Mouse (Mus musculus): ENCODE data around the gene Shisa7.
"Not testable (repeated sequence)": the region's sequence is repeated elsewhere in the genome, so short reads cannot be mapped to it uniquely, and the experiment has no call there.

Shisa7 gene

DNA sequence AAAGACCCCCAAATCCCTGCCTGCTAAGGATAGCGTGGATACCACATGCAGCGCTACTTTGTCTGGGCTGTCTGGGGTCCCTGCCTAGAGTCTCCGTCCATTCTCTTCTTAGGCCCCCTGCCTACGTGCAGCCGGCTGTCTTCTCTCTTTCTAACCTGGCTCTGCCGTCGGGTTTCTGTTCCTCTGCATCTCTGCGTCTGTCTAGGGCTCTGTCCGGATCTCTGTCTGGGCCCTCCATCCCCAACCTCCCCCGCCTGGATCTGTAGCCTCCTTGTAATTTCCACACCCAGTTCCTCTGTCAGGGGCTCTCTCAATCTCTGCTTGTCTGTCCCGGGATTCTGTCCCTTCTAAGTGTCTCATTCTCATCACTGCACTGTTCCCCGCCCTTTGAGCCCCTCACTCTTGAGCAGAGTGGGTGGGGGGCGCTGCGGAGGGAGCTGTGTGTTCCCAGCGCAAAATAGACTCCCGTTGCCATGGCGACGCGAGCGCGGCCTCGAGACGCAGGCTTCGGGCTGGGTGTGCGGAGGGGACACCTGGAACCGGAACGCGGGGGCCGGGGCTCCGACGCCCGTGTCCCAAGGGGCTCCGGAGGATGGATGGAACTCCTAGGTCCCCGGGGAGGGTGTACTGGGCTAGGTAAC, 772 bp downstream of the Shisa7 start:
- DNase-seq = peak; percentile 81

DNA sequence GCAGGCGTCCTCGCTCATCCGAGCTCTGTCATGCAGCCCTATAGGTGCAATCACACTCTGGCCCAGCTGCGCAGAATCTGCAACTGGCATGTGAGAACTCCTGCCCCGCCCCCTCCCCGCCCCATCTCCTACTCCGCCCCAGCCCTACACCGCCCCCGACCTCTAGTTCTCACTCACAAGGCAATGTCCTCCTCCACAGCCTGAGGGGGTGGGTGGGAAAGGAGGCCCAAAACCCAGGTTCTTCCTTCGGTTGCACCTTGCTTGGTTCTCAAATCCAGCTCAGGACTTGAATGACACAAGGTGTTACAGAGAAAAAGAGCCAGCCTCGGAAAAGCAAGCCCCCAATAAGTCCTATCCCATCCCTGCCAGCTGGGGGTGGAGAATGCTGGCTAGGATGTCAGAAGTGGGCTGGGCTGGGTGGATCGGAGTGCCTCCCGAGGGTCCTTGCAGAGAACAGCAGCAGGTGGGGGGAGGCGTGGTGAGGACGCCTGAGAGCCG, 1.8 kb downstream of the Shisa7 start:
- peak; percentile 63 for DNase-seq

- no peak for DNase-seq
These were observed 2.4 kb downstream of the Shisa7 start for GRCm38 (mm10) chr7:4842077-4842476.

DNA sequence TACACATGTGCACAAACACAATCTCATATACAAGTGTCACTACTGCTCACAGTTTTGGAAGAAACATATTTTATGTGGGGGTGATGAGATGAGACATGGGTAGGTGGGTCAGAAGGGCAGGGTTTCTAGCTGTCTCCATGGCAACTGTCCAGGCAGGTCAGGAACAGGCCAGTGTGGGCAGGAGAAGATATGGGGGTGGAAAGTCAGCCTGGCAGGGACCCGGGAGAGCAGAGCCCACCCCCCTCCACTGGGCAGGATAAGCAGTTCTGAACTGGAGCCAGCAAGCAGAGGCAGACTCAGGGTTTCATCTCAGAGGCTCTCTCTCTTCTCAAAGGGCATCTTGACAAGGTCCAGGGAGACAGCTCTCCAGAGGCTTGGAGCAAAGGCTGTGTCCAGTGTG, 6.9 kb downstream of the Shisa7 start:
- DNase-seq = no peak

DNA sequence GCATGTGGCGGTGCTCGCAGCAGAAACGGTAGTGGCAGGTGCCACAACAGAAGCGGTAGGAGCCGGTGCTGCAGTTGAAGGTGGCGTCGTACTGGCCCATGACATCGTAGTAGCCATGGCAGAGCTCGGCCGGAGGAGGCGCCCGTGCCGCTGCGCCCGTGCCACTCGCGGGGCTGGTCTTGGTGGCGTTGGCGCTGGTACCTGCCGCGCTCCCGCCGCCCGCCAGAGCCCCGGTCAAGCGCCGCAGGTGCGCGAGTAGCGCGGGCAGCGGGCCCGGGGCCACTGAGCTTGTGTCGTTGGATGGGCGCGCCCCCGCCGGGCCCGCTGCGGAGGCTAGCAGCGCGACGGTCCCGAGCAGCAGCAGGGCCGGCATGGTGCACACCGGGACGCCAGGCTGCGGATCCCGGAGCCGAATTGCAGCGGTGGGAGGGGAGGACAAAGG, 8.1 kb downstream of the Shisa7 start:
- peak; percentile 76 for DNase-seq

- DNase-seq = peak; percentile 13
These were observed 8.7 kb downstream of the Shisa7 start for GRCm38 (mm10) chr7:4835631-4836327.

- peak; percentile 32 for DNase-seq
These were observed 14.0 kb downstream of the Shisa7 start for GRCm38 (mm10) chr7:4830476-4830875.

- no peak for DNase-seq
These were observed 19.1 kb downstream of the Shisa7 start for GRCm38 (mm10) chr7:4825365-4825764.

DNA sequence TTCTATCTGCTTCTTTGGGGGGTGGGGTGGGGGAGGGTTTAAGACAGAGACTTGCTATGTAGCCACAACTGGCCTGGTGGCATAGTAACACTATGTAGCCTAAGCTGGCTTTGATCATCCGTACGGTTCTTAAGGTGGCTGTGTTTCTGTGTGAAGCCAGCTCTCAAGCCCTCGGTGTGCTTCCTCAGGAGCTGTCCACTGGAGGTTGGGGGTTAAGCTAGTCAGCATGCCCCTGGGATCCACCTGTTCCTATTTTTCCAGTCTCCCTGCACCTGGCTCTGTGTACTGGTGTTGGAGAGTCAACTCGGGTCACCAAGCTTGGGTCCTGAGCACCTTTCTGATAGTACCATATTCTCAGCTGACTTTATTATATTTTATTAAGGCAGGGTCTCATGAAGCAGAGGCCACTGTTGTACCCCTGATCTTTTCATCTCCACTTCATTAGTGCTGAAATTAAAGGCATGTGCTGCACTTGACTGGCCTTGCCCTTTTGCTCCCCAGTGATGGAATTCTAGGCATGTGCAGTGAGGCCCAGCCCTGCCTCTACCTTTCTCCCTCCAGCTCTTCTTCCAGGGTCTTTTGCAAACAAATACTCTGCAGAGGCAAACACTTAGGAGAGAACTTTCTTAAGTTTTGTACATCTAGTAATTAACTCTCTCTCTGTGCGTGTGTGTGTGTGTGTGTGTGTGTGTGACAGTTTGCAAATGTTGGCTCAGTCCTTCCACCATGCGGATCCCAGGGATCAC, 22.2 kb downstream of the Shisa7 start:
- DNase-seq = no peak

- no peak for DNase-seq
These were observed 22.8 kb downstream of the Shisa7 start for GRCm38 (mm10) chr7:4821690-4822089.

- DNase-seq = not testable (repeated sequence)
These were observed 23.6 kb downstream of the Shisa7 start for GRCm38 (mm10) chr7:4820925-4821324.

DNA sequence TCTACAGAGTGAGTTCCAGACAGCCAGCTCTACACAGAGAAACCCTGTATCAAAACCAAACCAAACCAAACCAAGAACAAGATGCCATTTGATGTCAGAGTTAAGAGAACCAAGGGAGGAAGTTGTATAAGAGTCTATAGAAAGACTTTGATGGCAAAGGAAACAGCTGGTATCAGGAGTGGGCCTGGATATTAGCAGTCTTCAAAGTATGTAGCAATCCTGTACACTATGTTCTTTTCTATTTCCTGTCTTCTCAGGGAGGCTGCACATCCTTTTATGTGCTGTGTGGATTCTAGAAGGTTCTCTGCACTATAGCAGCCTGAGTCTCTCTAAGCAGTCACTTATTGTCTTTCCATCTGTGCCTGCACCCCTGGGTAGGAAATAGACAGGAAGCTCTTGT, 27.9 kb downstream of the Shisa7 start:
- DNase-seq = no peak

- no peak for DNase-seq
These were observed 31.2 kb downstream of the Shisa7 start for GRCm38 (mm10) chr7:4813105-4813791.

DNA sequence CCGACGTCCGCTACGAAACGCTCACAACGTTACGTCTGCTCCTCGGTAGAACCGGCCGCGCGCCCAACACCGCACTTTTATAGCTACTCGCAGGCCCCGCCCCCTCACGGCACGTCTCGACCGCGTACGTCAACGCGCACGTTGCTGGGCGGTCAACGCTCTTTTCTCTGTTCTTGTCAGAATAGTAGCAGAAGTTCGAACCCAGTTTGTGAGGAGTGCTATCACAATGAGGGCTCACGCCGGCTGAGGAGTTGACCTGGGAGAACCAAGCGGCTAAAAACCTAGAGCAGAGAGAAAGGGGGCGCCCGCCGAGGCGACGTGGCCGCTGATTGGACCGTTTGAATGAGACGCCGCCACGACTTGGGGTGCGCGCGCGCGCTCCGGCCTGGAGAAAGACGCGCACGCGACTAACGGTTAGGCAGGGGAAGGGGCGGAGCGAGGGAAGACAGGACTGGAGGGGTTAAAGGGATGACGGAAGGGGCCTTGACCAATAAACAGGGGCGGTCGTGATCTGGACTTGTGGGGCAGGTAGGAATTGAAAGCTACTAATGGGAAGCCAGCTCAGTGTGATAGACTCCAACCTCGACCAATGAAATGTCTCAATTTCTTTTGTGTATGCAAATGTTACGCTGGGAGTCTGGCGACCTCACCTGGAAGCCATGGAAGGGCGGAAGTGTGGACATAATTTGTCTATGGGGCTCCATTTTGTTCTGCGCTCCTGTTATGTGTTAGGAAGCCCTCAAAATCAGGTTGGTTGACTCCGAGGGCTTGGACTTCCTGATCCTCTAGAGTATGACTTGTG, 32.0 kb downstream of the Shisa7 start, which contains the start of gene Ube2s:
Gene Ube2s (minus strand): TSS at position 288 of the 802 bp plus-strand sequence.
- peak; percentile 100 for DNase-seq

DNA sequence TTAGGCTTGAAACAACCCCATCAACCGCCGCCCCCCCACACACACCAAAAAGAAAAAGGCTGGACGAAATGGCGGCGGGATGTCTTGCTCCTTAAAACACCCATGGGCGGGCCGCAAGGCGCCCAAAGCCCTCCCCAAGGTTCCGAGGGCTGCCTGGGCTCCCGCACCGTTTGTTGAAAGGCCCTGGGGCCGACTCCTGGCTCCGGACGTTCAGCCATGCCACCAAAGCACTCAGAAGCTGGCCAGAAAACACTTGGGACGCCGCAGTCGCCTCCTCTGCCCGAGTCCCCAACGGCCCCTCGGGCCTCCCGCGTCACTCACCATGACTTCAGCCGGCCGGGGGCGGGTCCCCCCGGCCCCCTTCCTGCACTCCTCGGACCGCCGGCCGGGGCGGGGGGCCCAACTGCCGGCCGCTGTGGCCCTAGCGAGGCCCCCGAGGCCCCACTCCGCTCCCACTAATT, 32.6 kb downstream of the Shisa7 start:
- DNase-seq = peak; percentile 50

DNA sequence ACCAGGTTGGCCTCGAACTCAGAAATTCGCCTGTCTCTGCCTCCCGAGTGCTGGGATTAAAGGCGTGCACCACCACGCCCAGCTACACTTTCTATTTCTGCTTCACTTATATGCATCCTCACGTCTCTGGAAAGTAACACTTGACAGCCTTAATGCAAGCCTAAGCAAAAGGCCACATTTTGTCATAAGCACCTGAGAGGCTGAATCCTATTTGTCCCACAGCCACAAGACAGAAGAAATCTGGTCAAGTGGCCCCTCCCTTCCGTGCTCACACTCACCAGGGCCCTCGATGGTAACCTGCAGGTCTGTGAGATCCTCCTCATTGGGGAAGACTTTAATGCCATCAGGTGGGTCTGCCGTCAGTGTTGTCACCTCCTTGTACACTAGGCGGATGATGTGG, 33.4 kb downstream of the Shisa7 start:
- not testable (repeated sequence) for DNase-seq

- peak; percentile 54 for DNase-seq
These were observed 37.8 kb downstream of the Shisa7 start for GRCm38 (mm10) chr7:4806716-4807115.

GRCm38 (mm10) chr7:4802247-4802646, 42.2 kb downstream of the Shisa7 start:
- DNase-seq = no peak

DNA sequence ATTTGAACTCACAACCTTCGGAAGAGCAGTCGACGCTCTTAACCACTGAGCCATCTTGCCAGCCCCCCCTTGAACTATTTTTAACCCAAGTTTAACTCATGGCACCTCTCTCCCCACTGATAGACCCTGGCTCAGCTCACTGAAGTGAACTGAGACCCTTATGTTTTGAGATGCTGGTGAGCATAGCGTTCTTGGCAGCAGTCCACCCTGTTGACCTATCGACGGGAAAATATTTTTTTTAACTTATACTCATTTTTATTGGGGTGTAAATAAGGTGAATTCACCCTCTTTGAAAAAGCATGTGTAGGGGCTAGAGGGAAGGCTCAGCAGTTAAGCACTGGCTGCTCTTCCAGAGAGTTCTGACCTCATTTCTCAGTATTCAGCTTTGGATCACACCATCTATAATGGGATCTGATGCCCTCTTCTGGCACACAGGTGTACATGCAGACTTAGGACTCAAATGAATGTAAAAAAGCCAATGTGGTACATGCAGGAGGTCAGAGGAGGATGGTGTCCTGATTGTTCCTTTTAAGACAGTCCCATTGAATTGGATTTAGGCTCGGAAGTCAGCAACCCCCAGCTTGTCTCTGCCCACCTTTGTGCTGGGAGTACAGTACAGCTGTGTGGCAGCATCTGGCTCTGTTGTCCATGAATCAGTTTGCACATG, 48.6 kb downstream of the Shisa7 start:
- DNase-seq = peak; percentile 44

GRCm38 (mm10) chr7:4794631-4795168, 49.8 kb downstream of the Shisa7 start:
- DNase-seq = no peak

DNA sequence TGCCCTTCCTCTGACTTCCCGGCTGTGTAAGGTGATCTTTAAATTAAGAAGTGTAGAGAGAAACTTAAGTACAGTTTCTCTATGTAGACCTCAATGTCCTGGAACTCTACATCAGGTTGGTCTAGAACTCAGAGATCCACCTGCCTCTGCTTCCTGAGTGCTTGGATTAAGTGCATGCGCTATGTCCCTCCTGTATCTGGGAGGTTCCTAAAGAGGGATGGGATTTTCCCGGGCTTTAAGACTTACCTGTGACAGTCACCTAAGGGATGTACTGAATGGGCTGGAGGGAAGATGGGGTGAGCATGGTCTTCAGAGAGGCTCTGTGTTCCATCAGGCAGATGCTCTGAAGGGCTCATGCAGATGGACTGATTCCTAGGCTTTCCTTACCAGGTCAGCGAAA, 50.8 kb downstream of the Shisa7 start:
- no peak for DNase-seq

Data from embryo, embryonic 11 days (tissue).